Mouse (Mus musculus): ENCODE results near the gene Gm45021.

The Gm45021 gene

DNA sequence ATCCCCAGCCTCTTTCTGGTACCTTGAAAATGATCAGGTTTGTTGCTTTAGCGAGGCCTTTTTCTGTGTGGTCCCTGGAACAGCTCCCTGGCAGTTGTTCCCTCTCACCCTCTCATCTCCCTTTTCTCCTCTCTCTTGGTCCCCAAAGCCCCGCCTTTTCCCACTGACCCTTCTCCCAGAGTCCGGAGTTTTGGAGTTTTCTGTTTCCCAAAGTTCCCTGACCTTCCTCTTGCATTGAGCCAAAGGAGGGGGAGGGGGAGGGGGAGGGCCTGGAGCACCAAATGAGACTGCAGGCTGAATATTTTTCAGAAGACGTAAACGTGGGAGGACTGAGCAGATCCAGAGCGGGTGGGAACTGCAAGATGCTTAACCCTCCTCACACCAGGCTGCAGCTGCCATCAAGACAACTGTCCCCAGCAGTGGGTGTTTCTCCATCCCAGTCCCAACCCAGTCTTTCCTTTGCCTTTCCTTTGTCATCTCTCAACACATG lies 16.8 kb upstream of the Gm45021 start, which contains the start of gene Rarres2:
TSS of gene Rarres2 (minus strand) at position 218 of the 490 bp plus-strand sequence.
- DNase-seq (ENCODE audit: low spot score in 2 of 2): no peak

DNA sequence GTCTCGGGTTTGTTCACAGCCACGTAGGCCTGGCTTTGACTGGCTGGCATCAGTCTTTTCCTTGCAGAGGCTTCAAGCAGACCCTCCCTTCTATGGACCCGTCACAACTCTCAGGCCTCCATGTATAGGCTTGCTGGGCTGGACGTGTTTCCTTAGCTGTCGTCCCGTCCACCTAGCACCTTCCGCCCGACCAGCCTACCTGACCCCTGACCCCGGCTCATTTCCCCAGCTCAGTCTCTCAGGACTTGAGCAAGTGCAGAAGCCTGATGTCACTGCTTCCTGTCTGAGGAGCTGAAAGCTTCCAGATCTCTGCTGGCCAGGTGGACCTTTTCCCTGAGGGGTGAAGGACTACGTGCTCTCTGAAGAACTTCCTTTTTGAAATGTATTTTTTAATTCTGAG lies 16.1 kb upstream of the Gm45021 start:
- DNase-seq (ENCODE audit: low spot score in 2 of 2): no peak

DNA sequence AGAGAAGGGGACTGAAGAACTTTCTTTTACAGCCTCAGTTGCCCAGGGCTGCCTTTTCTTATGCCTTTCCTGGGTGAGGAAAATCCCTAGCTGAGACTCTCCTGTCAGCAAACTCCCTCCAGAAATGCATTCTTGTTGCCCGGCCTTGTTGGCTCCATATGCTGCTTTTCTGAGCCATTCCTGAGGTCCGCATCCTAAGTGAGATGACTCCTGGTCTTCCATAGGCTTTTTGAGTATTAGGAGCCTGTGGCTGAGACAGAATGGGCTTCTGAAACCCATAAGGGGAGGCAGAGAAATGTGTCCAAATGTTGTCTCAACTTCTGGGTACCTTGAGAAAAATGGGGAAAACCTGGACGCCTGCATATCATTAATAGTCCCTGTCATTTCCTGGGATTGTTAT lies 15.4 kb upstream of the Gm45021 start:
- no peak for DNase-seq (ENCODE audit: low spot score in 2 of 2)

DNA sequence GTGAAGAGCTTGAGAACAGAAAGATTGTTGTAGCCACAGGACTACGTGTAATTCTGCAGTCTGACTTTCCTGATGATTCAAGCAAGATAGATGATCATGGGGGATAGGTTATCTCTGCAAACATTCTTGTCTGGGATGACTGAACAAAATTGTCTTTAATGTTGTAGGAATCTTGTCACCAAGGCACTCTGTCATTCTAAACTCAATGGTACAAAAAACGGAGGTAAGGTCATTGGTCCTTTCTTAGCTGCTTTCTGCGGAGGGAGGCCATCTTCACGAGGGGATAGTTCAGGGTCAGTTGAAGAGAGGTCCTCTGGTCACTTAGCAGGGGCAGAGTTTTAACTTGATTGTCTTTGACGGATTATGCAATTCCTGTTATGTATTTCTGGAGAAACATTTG lies 10.7 kb upstream of the Gm45021 start:
- no peak for DNase-seq (ENCODE audit: low spot score in 2 of 2)

DNA sequence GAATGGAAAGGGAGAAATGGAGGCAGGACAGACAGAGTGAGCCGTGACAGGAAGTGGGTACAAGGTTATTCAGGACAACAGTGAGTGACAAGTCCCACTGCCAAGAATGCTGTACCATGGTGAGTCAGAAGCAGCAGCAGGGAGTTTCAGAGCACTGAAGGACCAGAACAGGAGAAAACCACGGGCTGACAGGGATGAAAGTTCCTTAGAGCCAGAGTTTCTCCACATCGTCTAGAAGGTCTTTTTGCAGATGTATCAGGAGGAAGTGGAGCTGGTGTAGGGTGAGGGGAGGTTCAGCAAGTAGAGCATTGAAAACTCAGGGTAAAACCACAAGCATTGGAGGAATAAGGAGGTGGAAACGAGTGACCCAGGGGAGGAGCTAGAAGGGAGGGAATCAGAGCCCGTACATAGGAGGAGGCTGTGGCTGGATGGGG lies 10.2 kb upstream of the Gm45021 start:
- no peak for DNase-seq (ENCODE audit: low spot score in 2 of 2)

DNA sequence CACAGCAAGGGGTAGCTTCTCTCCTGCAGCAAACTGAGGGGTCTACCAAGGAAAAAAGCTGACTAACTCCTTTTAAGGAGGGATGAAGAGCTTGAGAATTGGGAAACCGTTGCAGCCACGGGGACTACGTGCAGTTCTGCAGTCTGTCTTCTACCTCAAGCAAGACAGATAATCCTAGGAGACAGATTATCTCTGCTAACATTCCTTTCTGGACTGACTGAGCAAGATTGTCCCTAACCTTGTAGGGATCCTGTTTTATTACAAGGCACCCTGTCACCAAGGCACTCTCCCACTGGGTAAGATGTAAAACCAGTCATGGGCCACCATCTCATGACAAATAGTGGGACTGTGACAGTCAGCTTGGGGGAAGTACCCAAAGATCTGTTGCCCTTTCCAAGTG lies 8.2 kb upstream of the Gm45021 start:
- DNase-seq (ENCODE audit: low spot score in 2 of 2): no peak

DNA sequence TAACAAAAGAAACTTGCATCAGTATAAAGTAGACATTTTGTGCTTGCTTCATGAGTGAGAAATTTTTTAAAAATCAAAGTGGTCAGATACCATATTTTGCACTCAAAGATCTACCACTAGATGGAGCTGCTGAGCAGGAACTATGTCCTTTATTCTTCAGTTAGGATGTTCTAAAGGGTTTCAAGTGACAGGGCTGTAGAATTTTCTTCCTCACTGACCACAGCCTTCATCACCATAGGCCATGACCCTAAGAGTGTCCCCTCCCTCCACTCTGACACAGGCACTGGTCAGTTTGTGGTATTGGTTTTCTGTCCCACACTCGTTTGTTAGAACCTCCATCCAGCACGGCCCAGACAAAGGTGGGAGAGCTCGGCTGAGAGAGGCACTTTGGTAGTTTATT lies 7.4 kb upstream of the Gm45021 start:
- no peak for DNase-seq (ENCODE audit: low spot score in 2 of 2)

DNA sequence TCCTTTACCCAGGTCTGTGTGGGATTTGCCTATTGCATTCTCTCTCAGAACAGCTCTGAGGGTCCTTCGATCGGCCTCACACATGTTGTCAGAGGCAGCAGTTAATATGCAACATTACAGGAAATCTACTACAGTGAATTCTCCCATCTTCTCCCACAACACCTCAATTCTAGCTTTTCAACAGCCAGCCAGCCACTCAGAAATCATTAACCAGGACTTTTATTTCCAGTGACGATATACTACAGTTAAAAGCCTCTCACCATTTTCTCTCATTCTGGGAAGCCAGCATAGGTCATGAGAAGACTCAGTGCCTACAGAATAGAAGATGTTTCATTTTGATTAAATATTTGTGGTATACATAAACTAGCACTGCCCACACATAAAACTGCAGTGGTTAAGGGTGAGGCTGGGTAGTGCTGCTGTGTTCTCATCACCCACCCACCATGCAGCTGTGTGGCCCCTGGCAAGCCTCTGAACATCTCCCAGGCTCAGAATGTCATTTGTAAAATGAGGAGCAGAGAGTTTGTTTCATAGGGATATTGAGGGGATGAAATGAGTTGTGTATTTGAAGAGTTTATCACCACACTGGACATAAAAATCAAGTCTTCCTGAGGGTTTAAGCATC lies 1.9 kb downstream of the Gm45021 start:
- no peak for DNase-seq (ENCODE audit: low spot score in 2 of 2)

DNA sequence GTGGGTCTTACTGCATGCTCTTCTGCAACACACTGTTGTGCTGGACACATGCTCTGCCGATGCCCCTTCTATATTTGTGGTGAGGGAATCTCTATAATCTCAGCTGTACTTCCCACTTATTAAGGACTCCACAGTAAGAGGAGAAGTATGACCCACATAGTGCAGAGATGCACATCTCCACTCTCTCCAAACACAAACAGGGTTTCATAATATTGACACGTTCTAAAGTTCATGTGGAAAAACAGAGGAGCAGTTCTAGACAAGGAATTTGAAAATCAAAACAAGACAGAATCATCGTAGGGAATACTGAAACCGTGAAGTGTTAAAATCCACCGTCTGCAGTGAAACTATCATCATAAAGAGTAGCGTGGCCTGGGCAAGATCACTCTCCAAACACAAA lies 2.5 kb downstream of the Gm45021 start:
- no peak for DNase-seq (ENCODE audit: low spot score in 2 of 2)

DNA sequence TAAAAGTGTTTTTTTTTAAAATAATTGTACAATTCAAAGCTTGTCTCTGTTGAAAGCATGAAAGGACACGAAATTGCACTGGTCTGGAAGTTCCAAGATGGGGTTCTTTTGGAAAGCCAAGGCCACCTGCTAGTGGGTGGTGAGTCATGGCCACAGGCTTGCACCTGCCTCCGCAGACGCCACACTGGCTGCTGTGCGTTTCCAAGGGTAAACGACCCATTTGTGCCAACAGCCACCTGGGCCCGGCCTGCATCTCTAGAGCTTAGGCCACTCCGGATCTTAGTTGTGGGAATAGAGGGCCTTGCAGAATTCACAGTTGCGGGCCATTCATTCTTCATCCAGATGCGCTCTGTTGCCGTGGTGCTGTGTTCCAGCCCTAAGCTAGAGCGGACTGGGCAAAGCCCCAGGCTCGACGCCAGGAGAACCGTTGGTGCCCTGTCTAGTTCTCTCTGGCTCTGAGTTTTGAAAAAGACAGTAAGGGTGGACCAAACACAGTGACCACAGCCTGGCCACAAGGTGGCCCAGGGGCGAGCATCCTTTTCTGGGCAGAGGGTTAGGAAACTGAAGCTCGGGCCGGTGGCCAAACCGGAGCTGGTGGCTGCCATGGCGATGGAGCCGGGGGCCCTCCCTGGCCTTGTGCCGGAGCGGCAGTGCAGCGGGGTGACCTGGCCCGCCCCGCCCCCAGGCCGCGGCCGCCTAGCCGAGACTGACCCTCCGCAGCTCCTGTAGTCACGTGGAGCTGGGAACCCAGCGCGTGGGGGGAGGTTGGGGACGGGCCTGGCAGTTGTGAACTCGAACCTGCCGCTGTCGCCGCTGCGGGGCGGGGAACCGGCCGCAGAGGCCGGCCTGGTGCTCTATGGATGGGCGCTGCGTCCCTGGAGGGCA lies 4.0 kb downstream of the Gm45021 start, which contains the start of the genes Repin1 and Gm44965:
TSS of gene Repin1 (plus strand) at position 726 of the 885 bp plus-strand sequence.
TSS of gene Gm44965 (plus strand) at position 784 of the 885 bp plus-strand sequence.
- DNase-seq (ENCODE audit: low spot score in 2 of 2): peak; percentile 44 to 64

DNA sequence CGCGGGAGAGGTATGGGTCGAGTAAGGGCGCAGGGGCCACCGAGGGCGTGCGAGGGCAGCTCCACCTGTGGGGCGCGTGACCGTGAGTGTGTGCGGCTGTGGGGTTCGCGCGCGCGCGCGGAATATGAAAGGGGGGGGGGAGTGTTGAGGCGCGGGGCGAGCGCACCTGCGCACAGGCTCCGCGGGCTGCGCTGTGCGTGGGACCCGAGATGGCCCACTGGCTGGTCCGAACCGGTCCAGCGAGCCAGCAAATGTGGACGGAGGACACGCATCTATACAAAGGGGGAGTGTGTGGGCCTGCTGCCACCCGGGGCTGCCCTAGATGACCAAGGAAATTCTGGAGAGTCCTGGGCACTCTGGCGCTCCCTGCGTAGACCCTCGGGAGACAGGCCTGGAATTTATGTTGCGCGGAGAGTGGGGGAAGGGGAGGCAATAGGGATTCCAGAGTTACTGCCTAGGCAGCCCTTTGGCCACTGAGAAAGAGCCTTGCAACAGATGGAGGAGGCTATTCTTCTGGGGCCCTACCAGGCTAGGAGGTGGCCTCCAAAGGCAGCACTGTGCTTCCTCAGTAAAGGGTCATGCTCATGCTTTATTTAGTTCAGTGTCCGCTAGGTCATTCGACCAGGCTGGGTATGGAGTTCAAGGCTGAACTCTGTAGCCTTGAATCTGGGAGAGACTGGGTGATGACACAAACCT lies 4.8 kb downstream of the Gm45021 start:
- DNase-seq (ENCODE audit: low spot score in 2 of 2): no peak

DNA sequence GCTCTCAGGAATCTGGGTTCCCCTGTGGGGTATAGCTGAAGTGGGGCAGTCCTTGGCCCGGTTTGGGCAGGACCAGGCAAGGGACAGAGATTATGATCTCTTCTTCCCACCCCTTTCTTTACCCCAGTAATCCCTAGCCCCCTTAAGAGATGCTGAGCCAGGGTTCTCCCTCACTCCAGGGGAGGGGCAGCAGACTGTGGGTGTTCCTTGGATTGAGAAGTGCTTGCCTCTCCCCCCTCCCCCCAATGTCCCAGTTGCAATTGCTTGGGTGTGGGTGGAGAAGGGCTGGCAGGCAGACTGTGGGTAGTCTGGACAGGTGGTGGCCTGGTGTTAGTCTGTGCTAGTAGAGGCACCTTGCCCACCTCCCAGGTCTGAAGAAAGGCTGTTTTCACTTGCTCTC lies 5.9 kb downstream of the Gm45021 start:
- DNase-seq (ENCODE audit: low spot score in 2 of 2): no peak

DNA sequence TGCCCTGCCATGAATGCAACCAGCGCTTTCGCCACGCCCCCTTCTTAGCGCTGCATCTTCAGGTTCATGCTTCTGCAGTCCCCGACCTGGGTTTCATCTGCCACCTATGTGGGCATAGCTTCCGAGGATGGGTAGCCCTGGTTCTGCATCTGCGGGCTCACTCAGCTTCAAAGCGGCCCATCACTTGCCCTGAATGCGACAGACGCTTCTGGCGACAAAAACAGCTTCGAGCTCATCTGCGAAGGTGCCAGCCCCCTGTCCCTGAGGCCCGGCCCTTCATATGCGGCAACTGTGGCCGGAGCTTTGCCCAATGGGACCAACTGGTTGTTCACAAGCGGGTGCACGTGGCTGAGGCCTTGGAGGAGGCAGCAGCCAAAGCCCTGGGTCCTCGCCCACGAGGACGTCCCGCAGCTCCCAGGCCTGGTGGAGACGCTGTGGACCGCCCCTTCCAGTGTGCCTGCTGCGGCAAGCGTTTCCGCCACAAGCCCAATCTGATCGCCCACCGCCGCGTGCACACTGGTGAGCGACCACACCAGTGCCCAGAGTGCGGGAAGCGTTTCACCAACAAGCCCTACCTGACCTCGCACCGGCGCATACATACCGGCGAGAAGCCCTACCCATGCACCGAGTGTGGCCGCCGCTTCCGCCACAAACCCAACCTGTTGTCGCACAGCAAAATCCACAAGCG lies 7.3 kb downstream of the Gm45021 start:
- no peak for DNase-seq (ENCODE audit: low spot score in 2 of 2)

DNA sequence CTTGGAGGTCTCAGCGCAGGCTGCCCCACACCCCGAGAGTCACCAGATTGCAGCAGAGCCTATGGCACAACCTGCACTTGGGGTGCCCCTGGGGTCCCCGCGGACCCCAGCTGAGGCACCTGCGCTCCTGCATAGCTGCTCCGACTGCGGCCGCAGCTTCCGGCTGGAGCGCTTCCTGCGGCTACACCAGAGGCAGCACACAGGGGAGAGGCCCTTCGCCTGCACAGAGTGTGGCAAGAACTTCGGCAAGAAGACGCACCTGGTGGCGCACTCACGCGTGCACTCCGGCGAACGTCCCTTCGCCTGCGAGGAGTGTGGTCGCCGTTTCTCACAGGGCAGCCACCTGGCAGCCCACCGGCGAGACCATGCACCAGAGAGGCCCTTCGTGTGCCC lies 7.8 kb downstream of the Gm45021 start:
- no peak for DNase-seq (ENCODE audit: low spot score in 2 of 2)

DNA sequence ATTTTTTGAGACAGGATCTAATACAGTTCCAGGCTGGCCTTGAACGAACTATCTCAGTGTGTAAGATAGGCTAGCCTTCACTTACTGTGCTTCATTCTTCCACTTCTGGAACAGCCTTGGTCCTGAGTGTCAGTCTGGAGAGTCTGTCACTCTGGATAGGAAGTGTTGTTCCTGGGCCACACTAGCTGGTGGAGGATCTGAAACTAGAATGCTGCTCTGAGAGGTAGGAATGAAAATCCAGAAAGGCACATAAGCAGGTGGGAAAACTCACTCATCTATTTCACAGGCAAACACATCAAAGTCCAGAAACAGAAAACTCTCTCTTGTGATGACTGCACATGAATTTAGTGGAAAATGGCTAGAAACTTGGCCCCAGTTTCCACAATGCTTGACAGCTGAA lies 11.2 kb downstream of the Gm45021 start:
- no peak for DNase-seq (ENCODE audit: low spot score in 2 of 2)

DNA sequence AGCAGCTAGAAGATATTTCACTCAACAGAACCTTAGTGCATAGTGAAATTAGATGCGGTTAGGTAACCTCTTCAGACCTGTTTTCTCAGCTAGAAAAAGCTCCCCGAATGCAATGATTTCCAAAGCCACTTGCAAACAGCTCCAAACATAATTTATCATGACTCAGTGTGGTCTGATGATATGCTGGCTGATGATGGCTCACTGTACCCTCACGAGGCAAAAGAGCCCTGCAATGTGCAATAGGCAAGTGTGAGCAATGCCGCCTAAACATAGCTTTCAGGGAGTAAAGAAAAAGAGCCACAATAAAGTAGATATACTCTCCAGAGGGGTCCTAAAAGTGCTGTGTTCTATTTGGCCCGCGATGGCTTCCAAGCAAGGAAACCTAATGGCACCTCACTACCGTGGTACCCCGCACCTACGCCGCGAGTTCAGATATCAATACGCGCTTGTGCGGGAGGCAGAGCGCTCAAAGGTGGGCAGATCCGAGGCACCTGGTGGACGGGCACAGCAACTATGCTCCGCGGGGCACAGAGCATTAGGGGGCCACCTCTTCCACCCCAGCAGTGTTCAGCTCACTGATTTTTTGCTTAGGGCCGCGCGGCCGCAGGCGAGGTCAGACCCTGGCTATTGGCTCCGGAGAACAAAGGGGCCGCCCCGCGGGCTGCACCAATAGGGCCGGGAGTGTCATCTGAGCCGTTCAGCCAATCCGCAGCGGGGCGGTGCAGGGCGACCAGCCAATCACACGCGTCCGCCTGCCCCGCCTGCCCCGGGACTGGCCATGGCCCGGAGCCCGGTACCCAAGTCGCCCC lies 12.1 kb downstream of the Gm45021 start, which contains the start of gene Zfp775:
TSS of gene Zfp775 (plus strand) at position 793 of the 809 bp plus-strand sequence.
- DNase-seq (ENCODE audit: low spot score in 2 of 2): peak; percentile 82 to 85

DNA sequence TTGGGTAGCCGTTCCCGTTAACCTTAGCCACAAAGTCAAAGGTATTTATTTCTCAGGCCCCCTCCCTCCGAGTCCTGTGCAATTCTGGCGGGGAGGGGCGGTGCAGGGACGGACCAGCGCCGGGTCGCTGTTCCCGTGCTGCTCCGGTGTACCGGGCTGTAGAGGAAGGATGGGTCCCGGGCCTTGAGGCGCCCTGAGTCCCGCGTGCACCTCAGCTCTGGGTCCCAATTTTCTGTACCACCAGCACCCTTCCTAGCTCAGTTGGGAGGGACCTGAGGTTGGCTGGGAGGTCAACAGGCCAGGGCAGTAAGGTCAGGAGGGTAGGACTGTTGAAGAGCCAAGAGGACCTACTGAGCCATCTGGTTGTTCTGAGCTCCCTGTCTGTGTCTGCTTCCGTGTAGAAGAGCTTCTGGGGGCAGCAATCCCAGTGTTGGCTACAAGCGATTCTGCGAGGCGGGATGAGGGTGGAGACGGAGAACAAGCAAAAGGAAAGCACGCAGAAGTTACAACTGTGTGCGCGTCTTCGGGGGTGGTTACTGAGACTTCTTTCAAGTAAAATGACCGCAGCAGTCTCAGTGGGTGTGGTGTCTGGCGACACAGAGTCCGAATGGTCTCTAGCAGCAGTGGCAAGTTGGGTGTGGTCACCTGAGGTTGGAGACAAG lies 12.8 kb downstream of the Gm45021 start:
- DNase-seq (ENCODE audit: low spot score in 2 of 2): no peak

DNA sequence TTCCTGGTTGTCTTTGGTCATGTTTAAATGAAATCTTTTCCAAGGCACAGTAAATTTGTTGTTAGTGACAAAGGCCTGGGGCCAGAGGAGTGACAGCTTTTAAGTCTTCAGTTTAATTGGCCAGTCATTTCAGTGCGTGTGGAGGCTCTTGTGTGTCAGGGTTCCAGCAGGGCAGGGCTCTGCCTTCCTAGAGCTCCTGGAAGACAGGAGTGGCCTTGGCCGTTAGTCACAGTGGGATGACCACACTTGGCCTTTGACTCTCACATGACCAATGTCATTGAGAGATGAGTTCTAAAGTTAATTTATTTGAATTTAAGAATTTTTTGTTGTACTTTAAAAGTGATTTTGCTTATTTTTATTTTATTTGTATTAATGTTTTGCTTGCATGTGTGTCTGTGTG lies 18.7 kb downstream of the Gm45021 start:
- no peak for DNase-seq (ENCODE audit: low spot score in 2 of 2)

DNA sequence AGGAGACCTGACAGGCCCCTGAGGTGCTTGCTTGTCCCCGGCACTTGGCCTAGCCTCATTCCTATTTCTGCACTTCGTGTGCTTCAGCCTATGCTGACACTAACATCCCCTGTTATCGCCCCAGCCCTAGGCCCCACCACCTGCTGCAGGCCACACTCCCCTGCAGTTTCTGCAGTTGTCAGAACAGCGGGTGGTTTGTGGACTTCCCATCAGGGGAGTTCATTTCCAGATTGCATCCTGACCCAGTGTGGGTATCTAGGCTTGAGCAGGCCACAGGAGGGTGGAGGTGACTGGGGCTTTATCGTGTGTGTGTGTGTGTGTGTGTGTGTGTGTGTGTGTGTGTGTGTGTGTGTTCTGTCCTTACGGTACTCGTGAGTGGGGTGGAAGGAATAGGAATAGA lies 20.1 kb downstream of the Gm45021 start:
- no peak for DNase-seq (ENCODE audit: low spot score in 2 of 2)

DNA sequence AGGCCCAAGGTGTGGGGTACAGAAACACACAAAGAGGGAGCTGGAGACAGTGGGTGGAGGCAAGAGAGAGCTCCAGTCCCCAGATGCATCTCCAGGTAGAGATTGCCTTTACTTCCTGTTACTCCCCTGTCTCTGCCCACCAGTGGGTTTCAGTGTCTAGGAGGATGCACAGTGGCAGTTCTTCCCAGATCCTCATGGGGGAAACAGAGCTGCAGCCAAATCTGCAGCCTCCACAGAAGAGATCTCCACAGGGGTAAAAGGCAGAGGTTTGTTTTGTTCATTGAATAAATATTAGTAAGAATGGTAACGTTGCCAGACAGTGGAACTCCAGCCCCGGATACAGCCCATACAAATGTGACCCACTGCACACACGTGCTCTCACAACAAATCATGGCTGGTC lies 21.2 kb downstream of the Gm45021 start:
- DNase-seq (ENCODE audit: low spot score in 2 of 2): no peak
